Mouse (Mus musculus) cerebellum, adult 9-10 months (tissue): ENCODE data around the gene Gm29423.
"Not testable (repeated sequence)": the region's sequence is repeated elsewhere in the genome, so short reads cannot be mapped to it uniquely, and the experiment has no call there.

ENCODE experiments used
- DNase-seq: peaks from one replicate; pipeline ENCODE4 v3.0.0; 2022

The Gm29423 gene

DNA sequence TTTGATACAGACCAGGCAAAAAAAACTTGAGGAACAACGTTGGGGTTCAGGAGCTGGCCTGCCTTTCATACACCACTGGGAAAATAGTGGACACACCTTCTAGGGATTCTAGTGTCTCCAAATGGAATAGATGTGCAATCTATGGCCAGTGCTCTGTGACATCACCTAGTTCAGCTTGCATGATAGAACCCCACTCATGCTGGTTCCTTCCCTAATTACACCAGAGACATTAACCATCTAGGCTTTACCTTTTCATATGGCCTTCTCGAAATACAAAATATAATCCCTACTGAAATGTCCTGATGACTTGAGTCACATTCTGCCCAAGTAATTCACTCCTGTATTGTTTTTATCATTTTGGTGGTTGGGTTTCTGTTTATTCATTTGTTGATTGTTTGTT, at the start of gene Gm29423, which contains the start of gene Gm29644:
Gene Gm29423, minus strand, starts transcription at position 101 of the 400 bp plus-strand sequence.
Gene Gm29644, minus strand, starts transcription at position 157 of the 400 bp plus-strand sequence.
- DNase-seq, result not testable (repeated sequence)

DNA sequence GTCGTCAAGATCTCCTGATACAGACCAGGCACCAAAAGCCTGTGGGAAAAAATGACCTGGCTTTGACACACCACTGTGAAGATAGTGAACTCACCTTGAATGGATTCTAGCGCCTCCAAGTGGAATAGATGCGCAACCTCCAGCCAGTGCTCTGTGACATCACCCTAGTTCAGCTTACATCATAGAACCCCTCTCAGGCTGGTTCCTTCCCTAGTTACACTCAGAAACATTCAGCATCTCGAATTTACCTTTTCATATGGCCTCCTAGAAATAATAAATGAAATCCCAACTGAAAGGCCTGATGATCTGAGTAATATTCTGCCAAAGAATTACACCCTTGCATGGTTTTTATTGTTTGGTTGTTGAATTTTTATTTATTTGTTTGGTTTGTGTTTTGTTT, 29.5 kb downstream of the Gm29423 start, which contains the start of gene Gm21118:
Gene Gm21118, minus strand, starts transcription at position 101 of the 400 bp plus-strand sequence.
- DNase-seq, result not testable (repeated sequence)
